Mouse (Mus musculus) cerebellum, adult 11 months (tissue): ENCODE measurements at regions not wholly inside any gene's neighbourhood (a gene's known extent, or its start where the extent isn't known, plus 50 kb on each side); places are given as distances from the start of the nearest gene placed in this dataset.

ENCODE experiments used
- DNase-seq: peaks from one replicate; pipeline ENCODE4 v3.0.0; 2022

DNA sequence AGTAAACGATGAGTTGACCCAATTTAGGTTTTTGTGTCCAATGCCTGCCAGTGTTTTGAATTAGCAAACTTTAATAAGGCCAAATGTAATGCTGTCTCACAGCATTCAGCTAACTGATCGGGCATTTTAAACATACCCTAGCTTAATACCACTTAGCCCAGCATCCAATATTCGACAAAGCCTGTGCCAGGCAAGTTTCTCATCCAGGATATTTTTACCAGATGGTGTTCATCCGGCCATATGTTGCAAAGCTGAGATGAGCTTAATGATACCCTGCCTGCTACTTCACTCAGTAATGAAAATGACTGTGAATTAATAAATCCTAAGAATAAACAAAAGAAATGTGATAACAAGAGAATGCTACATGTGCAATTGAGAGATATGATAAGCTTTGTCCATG lies 116.8 kb downstream of the Tpm3-rs7 start:
- peak; percentile 35 for DNase-seq

DNA sequence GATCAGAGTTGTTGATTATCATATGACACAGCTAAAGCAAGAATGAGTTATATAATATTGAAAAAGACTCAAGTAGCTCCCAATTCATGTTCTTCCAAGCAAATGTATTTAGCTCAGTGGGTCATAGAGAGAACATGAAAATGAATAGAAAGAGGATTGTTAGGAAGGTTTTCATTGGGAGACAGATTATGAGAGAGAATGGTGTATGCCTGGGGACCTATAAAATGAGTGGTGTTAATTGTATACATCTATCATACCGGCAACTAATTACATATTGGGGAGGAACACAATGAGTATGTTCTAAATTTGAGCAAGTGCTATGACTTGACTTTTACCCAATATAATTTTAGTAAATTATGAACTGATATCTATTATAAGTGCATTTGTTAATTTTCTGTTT lies 127.9 kb downstream of the Tpm3-rs7 start:
- no peak for DNase-seq

DNA sequence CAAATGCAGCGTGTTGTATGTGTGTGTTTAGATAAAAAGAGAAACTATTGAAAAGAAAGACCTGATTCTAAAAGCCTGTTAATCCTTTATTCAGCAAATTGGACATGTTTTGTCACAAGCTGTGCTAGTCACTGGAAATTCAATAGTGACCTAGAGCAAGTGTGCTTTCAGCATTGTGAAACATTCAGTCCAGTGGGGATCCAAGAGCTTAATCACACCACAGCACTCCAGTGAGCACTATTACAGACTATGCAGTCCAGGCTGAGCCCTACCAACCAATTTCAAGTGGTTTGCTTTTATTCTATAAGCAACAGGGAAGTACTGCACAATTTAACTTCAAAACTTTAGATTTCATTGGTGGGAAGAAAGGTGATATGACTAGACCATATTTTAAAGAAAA lies 140.5 kb downstream of the Tpm3-rs7 start:
- no peak for DNase-seq

DNA sequence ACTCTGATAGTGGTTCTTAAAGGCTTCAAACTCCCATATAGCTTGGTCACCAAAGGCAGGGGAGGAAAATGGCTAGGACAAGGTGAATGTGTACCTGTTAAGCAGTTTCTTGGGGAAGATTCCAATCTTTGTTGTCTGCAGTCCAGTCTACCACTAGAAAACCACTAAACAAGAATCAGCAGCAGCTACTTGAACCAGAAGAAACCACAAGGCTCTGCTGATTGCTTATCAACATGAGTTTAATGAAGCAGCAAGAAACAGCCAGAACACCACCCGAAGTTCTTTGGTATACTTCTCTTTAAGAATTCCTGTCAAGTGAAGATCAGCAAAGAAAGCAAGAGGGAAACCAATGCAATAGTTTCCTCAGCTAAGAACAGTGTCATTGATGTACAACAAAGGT lies 143.1 kb downstream of the Tpm3-rs7 start:
- no peak for DNase-seq

DNA sequence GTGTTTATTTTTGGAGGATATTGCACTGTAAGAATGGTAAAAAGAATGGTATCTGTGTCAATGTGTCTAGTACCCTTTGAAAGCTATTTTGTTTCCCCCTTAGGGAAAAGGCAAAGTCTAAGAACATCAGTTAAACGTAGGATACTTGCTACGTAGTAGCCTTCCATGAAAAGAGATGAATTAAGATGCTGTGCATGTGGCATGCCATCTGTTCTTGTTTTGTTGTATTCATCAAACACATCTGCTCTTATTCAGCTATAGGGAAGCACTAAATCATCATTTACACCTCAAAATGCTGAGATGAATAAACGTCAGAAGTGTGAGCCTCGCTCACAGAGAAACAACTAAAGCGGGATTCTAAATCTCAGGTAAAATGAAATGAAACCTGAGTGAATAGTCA lies 154.7 kb downstream of the Tpm3-rs7 start:
- no peak for DNase-seq

DNA sequence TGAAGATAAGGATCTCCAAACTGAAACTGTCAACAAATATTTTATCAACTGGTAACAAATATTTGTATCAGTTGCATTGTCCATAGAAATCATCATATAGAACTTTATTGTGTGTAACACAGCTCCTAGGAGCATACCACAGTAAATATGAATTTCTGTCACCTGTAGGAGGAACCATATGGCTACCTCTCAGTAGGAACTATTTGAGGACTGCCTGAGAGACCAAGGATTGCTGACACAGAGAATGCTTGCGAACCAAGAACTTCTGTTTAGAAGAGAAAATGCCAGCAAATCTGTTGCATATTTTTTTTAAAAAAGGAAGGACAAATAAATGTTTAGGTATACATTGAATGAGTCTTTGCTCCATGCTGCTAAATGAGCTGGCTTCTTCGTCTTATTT lies 155.6 kb downstream of the Tpm3-rs7 start:
- no peak for DNase-seq

DNA sequence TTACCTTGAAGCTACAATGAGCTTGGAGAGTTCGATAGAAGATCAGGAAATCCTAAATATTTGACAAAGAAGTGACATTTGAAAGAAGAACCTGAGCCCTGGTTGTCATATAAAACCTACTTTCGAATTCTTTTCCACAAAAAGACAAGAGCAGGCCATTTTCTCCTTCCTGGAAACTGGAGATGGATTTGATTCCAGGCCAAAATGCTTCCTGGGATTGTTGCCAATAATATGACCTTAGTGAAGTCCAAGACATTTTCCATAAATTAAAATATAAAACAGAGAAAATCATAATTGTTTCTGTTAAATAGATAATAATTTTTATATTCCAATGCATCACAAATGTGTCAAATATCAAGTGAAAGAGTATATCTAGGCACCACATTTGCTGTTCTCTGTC lies 172.2 kb downstream of the Tpm3-rs7 start:
- no peak for DNase-seq

DNA sequence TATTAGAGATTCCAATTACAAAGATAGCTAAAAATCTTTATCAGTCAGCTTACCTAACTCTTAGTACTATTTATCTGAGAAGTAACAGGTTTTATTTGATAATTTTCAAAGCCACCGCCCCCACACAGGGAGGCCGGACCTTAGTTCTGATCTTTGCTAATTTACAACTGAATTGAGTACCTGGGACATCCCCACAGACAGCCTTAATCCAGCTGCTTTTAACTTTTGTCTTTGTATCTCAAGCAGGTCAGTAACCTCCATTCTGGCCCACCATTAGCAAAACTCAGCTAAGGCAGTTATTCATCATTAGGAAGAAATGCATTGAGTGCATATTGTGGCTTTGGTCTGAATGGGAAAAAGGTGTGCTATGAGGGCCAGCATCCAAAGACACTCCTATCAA lies 189.4 kb downstream of the Tpm3-rs7 start:
- no peak for DNase-seq
